Mouse (Mus musculus): ENCODE data around the gene Adgrf5. TPM values are rescaled to one million over a fixed set of nuclear protein-coding genes. Genes with fewer than 3 reads are reported as not detected.

Adgrf5 gene
- total RNA-seq, 2 experiments from 2014 or later = 1.4 TPM; not detected in 1

Other genes with a start within 250 kb of the Adgrf5 start
- gene Adgrf1, start 90.1 kb upstream of the Adgrf5 start, total RNA-seq (2015; ENCODE audit: low replicate concordance) = not detected in 2 replicates
- not detected in 2 replicates for gene Adgrf1, start 90.1 kb upstream of the Adgrf5 start, total RNA-seq (2017; ENCODE audit: low replicate concordance)
- gene Mep1a, start 142.4 kb downstream of the Adgrf5 start, total RNA-seq (2015; ENCODE audit: low replicate concordance) = not detected in 2 replicates
- not detected in 2 replicates for gene Mep1a, start 142.4 kb downstream of the Adgrf5 start, total RNA-seq (2017; ENCODE audit: low replicate concordance)
- gene Ankrd66, start 183.2 kb downstream of the Adgrf5 start, total RNA-seq (2015; ENCODE audit: low replicate concordance) = not detected in 2 replicates
- not detected in 2 replicates for gene Ankrd66, start 183.2 kb downstream of the Adgrf5 start, total RNA-seq (2017; ENCODE audit: low replicate concordance)
- 8.8 and 14.1 TPM in 2 replicates for gene Pla2g7, start 207.6 kb downstream of the Adgrf5 start, total RNA-seq (2015; ENCODE audit: low replicate concordance)
- 6.9 and 15.0 TPM in 2 replicates for gene Pla2g7, start 207.6 kb downstream of the Adgrf5 start, total RNA-seq (2017; ENCODE audit: low replicate concordance)